Comparison of ENCODE assay signal across 15 mouse cellular contexts in the genomic region with DNA sequence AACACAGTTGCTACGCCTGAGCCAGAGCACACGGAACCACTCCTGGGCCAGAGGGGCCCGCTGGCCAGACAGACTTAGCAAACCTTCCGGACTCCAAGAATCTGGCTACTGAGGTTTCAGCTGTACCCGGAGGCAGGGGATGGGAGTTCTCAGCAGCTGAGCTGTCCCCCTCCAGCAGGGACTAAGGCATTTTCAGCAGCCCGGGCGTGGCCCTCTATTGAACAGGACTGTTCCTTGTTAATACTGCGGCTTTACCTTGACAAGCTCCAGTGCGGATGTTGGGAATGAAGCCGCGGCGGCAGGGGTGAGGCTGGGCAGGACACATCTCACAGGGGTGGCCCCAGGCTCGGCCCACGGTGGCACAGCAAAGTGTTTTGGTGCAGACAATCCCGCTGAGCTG.
A peak's percentile ranks its signal among the peaks of the same experiment; 100 is the strongest.
DNase-seq lines count a peak whose midpoint lies in the region; ATAC-seq and TF ChIP-seq lines count a peak whose summit lies in the region.
"Had no signal": no experiment of that assay in that cellular context is flagged by ENCODE, and none has a peak within 500 bp of the region (broad histone marks: within the 10 kb centered on the region; RNA-seq: fewer than 3 reads in every experiment).

No protein-coding gene starts in this region.

- no peak overlapping the region for H3K27ac ChIP-seq in ES-Bruce4 (ENCODE audit: insufficient read depth, low read length)
- H3K27ac ChIP-seq in embryonic facial prominence, embryonic 14.5 days (replicated peaks; ENCODE audit: low read depth, low read length) = peak overlapping the region; percentile 39; the same call in 1 of the 2 replicates
- H3K27ac ChIP-seq in heart, embryonic 15.5 days = peak overlapping the region; percentile 69
- no peak overlapping the region for H3K27ac ChIP-seq in forebrain, embryonic 13.5 days
- no peak overlapping the region for H3K27ac ChIP-seq in liver, embryonic 11.5 days (ENCODE audit: low read depth, low read length)
- H3K27ac ChIP-seq: forebrain, embryonic 12.5 days; limb, embryonic 15.5 days had no signal

- intact Hi-C loops in heart, postnatal 25 days (cut with DNase I) = loop anchor here (5.0 kb wide), 1 partner anchor 40 kb away; no protein-coding TSS in a partner anchor

- DNase-seq in heart, adult 11 months = peak; percentile 94
- no peak for DNase-seq in heart, postnatal 25 days (ENCODE audit: low spot score)
- DNase-seq in embryonic facial prominence, embryonic 14.5 days (ENCODE audit: low spot score) = no peak
- no peak for DNase-seq in liver, embryonic 11.5 days (ENCODE audit: low spot score)
- DNase-seq: cerebellum, postnatal 14 days; lung, embryonic 14.5 days; right cerebral cortex, postnatal 14 days; thymus, adult 18-20 months had no signal

- H3K36me3 ChIP-seq in ES-Bruce4 (ENCODE audit: control insufficient read depth, insufficient read depth, low read length, poor library complexity, severe bottlenecking) = no peaks in the 10 kb centered on the region
- peaks cover 13% of the 10 kb centered on the region for H3K36me3 ChIP-seq in embryonic facial prominence, embryonic 14.5 days (ENCODE audit: control insufficient read depth, insufficient read depth, low read length)
- H3K36me3 ChIP-seq in heart, embryonic 15.5 days = no peaks in the 10 kb centered on the region
- H3K36me3 ChIP-seq in forebrain, embryonic 13.5 days (ENCODE audit: poor library complexity, severe bottlenecking) = peaks cover 5% of the 10 kb centered on the region; the same call in 1 of the 2 replicates
- no peaks in the 10 kb centered on the region for H3K36me3 ChIP-seq in liver, embryonic 11.5 days (ENCODE audit: control insufficient read depth, insufficient read depth, low read length)
- H3K36me3 ChIP-seq: forebrain, embryonic 12.5 days; G1E had no signal

- WGBS in embryonic facial prominence, embryonic 14.5 days = 77% methylated on average over 15 of the region's 15 CpGs
- WGBS in heart, embryonic 15.5 days = 84% methylated on average over 15 of the region's 15 CpGs
- 94% methylated on average over 15 of the region's 15 CpGs for WGBS in forebrain, embryonic 13.5 days
- WGBS in liver, embryonic 11.5 days = 85% methylated on average over 15 of the region's 15 CpGs

- no peaks in the 10 kb centered on the region for H3K9me3 ChIP-seq in ES-Bruce4 (replicated peaks; ENCODE audit: control insufficient read depth, insufficient read depth, low read length, poor library complexity, severe bottlenecking)
- no peaks in the 10 kb centered on the region for H3K9me3 ChIP-seq in embryonic facial prominence, embryonic 14.5 days (ENCODE audit: control insufficient read depth, low read length)
- no peaks in the 10 kb centered on the region for H3K9me3 ChIP-seq in heart, embryonic 15.5 days (replicated peaks)
- H3K9me3 ChIP-seq in forebrain, embryonic 13.5 days (replicated peaks) = no peaks in the 10 kb centered on the region
- H3K9me3 ChIP-seq in liver, embryonic 11.5 days (ENCODE audit: control insufficient read depth, low read length) = no peaks in the 10 kb centered on the region
- H3K9me3 ChIP-seq: forebrain, embryonic 12.5 days; G1E; limb, embryonic 15.5 days had no signal

- peak overlapping the region; percentile 13 for H3K9ac ChIP-seq in ES-Bruce4 (ENCODE audit: low read depth, poor library complexity, severe bottlenecking)
- no peak overlapping the region for H3K9ac ChIP-seq in embryonic facial prominence, embryonic 14.5 days (ENCODE audit: low read depth, low read length)
- no peak overlapping the region for H3K9ac ChIP-seq in heart, embryonic 15.5 days
- H3K9ac ChIP-seq in forebrain, embryonic 13.5 days = no peak overlapping the region
- no peak overlapping the region for H3K9ac ChIP-seq in liver, embryonic 11.5 days (ENCODE audit: low read depth, low read length)
- H3K9ac ChIP-seq: forebrain, embryonic 12.5 days; limb, embryonic 15.5 days; lung, embryonic 14.5 days had no signal

- TF ChIP-seq POLR2A in ES-Bruce4 (IDR thresholded peaks at IDR 0.05; ENCODE audit: insufficient read depth, low read length) = no peak

- no peak for ATAC-seq in embryonic facial prominence, embryonic 14.5 days (ENCODE audit: low read depth)
- no peak for ATAC-seq in heart, embryonic 15.5 days (replicated peaks; ENCODE audit: insufficient number of reproducible peaks, insufficient read depth, low FRiP score, low read depth)
- ATAC-seq in forebrain, embryonic 13.5 days = no peak
- ATAC-seq in liver, embryonic 11.5 days (replicated peaks; ENCODE audit: low FRiP score) = no peak
- no peak for ATAC-seq in erythroid progenitor cell, adult 5-6 weeks (replicated peaks; ENCODE audit: low FRiP score, poor library complexity, severe bottlenecking)

- peak overlapping the region; percentile 38; the same call in 1 of the 2 replicates for H3K4me3 ChIP-seq in ES-Bruce4 (ENCODE audit: low read depth, low read length)
- H3K4me3 ChIP-seq in embryonic facial prominence, embryonic 14.5 days (ENCODE audit: low read depth, low read length) = no peak overlapping the region
- no peak overlapping the region for H3K4me3 ChIP-seq in heart, embryonic 15.5 days
- no peak overlapping the region for H3K4me3 ChIP-seq in forebrain, embryonic 13.5 days
- H3K4me3 ChIP-seq in liver, embryonic 11.5 days (ENCODE audit: low read depth, low read length) = no peak overlapping the region
- H3K4me3 ChIP-seq: forebrain, embryonic 12.5 days; limb, embryonic 15.5 days had no signal

- TF ChIP-seq CTCF in ES-Bruce4 (IDR thresholded peaks at IDR 0.05; ENCODE audit: low read depth, low read length) = no peak

- H3K27me3 ChIP-seq in ES-Bruce4 (ENCODE audit: control insufficient read depth, insufficient read depth, low read length, poor library complexity, severe bottlenecking) = no peaks in the 10 kb centered on the region
- no peaks in the 10 kb centered on the region for H3K27me3 ChIP-seq in embryonic facial prominence, embryonic 14.5 days (replicated peaks; ENCODE audit: control insufficient read depth, insufficient read depth, low read length)
- H3K27me3 ChIP-seq in heart, embryonic 15.5 days = no peaks in the 10 kb centered on the region
- no peaks in the 10 kb centered on the region for H3K27me3 ChIP-seq in forebrain, embryonic 13.5 days
- H3K27me3 ChIP-seq in liver, embryonic 11.5 days (replicated peaks; ENCODE audit: control insufficient read depth, insufficient read depth, low read length) = no peaks in the 10 kb centered on the region
- H3K27me3 ChIP-seq: forebrain, embryonic 12.5 days; limb, embryonic 15.5 days had no signal

- H3K4me1 ChIP-seq in ES-Bruce4 (ENCODE audit: control insufficient read depth, insufficient read depth, low read length) = no peaks in the 10 kb centered on the region
- H3K4me1 ChIP-seq in embryonic facial prominence, embryonic 14.5 days (ENCODE audit: control insufficient read depth, insufficient read depth, low read length) = no peaks in the 10 kb centered on the region; the same call in 1 of the 2 replicates
- H3K4me1 ChIP-seq in heart, embryonic 15.5 days (replicated peaks) = 0 out of 2 replicates have a peak, but pooled peaks cover 5% of the 10 kb centered on the region
- no peaks in the 10 kb centered on the region for H3K4me1 ChIP-seq in forebrain, embryonic 13.5 days
- no peaks in the 10 kb centered on the region for H3K4me1 ChIP-seq in liver, embryonic 11.5 days (replicated peaks; ENCODE audit: control insufficient read depth, insufficient read depth, low read length)
- H3K4me1 ChIP-seq: forebrain, embryonic 12.5 days; limb, embryonic 15.5 days had no signal

- no peak for TF ChIP-seq EP300 in ES-Bruce4 (IDR thresholded peaks at IDR 0.05; ENCODE audit: insufficient read depth, low read depth, low read length)

- H3K4me2 ChIP-seq in embryonic facial prominence, embryonic 14.5 days (ENCODE audit: low read depth, low read length) = no peak overlapping the region
- no peak overlapping the region for H3K4me2 ChIP-seq in heart, embryonic 15.5 days
- H3K4me2 ChIP-seq in forebrain, embryonic 13.5 days = no peak overlapping the region
- no peak overlapping the region for H3K4me2 ChIP-seq in liver, embryonic 11.5 days
- H3K4me2 ChIP-seq: forebrain, embryonic 12.5 days; limb, embryonic 15.5 days; lung, embryonic 14.5 days had no signal

Comparison
In these comparisons a context has a peak if more than half of its experiments do, and no peak if none do; other contexts are left out.
1. H3K27ac ChIP-seq: peak in embryonic facial prominence, embryonic 14.5 days (single experiment) and heart, embryonic 15.5 days (single experiment); none in ES-Bruce4 (single experiment), forebrain, embryonic 13.5 days (single experiment) and liver, embryonic 11.5 days (single experiment).